Mouse (Mus musculus): ENCODE results near the gene Olfr122.

DNA sequence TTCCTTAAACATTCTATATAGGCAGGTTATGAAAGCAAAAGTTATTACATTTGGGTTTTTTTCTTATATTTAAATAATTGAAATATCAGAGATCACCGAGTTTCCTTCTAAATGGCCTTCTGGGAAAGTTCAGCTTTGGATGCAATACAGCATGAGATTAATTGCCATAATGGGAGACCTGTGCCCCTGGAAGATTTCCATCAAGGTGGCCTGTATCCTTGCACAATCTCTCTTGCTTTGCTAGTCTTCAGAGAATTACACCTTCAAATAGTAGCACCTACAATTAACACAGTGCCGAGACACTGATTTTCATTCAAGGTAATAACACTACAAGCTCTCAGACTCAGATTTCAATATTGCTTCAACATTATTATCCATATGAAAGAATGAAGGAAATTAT lies 24.8 kb downstream of the Olfr122 start, which contains the start of gene Olfr123:
- TF ChIP-seq CTCF (IDR thresholded peaks at IDR 0.05; ENCODE audit: borderline replicate concordance, control insufficient read depth, extremely low read depth, insufficient read depth, low read length, poor library complexity) (no peak), POLR2A (IDR thresholded peaks at IDR 0.05; ENCODE audit: control insufficient read depth, extremely low read depth, insufficient read depth, low read length, poor library complexity) (no peak)
